Mouse (Mus musculus) limb, embryonic 14.5 days (tissue): ENCODE results near the gene Pla2g4e. TPM values are rescaled to one million over a fixed set of nuclear protein-coding genes. Genes with fewer than 3 reads are reported as not detected.

Experiments
- ATAC-seq: fragments of 200-750 bp; cut with Nextera tagmentation; 2 replicates; pipeline ENCODE4 v1.8.0; 2017; ENCODE audit warnings: low read depth, moderate number of reproducible peaks, moderate TSS enrichment; ENCODE audit not compliant: low FRiP score
- DNase-seq: peaks from one replicate; pipeline ENCODE4 v3.0.0-alpha.2; 2015; ENCODE audit warnings: low spot score
- H3K27ac ChIP-seq: fragments of 300-500 bp; sonication (generic); replicated peaks from 2 replicates; pipeline ENCODE4 v1.5.1; 2014; ENCODE audit warnings: low read depth, mild to moderate bottlenecking, low read length, moderate library complexity, mixed read lengths
- H3K27me3 ChIP-seq: fragments of 300-500 bp; sonication (generic); 2 replicates; pipeline ENCODE4 v1.6.1; 2014; ENCODE audit warnings: low read length, mixed read lengths; ENCODE audit not compliant: control insufficient read depth, insufficient read depth
- H3K36me3 ChIP-seq: fragments of 300-500 bp; sonication (generic); 2 replicates; pipeline ENCODE4 v1.6.1; 2014; ENCODE audit warnings: mild to moderate bottlenecking, low read length, moderate library complexity, mixed read lengths; ENCODE audit not compliant: control insufficient read depth, insufficient read depth
- H3K4me1 ChIP-seq: fragments of 300-500 bp; sonication (generic); 2 replicates; pipeline ENCODE4 v1.6.1; 2014; ENCODE audit warnings: antibody characterized with exemption, low read length, mixed read lengths; ENCODE audit not compliant: control insufficient read depth, insufficient read depth
- H3K4me2 ChIP-seq: fragments of 300-500 bp; sonication (generic); replicated peaks from 2 replicates; pipeline ENCODE4 v1.6.1; 2014; ENCODE audit warnings: low read depth, mild to moderate bottlenecking, low read length, moderate library complexity; ENCODE audit not compliant: severe bottlenecking
- H3K4me3 ChIP-seq: fragments of 300-500 bp; sonication (generic); replicated peaks from 2 replicates; pipeline ENCODE4 v1.5.1; 2014; ENCODE audit warnings: low read length
- H3K9ac ChIP-seq: fragments of 300-500 bp; sonication (generic); 2 replicates; pipeline ENCODE4 v1.6.1; 2014; ENCODE audit warnings: mild to moderate bottlenecking, low read depth, low read length, moderate library complexity; ENCODE audit not compliant: severe bottlenecking
- H3K9me3 ChIP-seq: fragments of 300-500 bp; sonication (generic); 2 replicates; pipeline ENCODE4 v1.6.1; 2016; ENCODE audit warnings: low read length; ENCODE audit not compliant: control insufficient read depth
- POLR2A ChIP-seq: fragments of 200-500 bp; IDR thresholded peaks from 2 replicates; pipeline ENCODE4 v1.8.0; 2012; ENCODE audit warnings: inconsistent platforms, mild to moderate bottlenecking, moderate library complexity, borderline replicate concordance; ENCODE audit not compliant: insufficient read depth, insufficient read length; ENCODE audit errors: extremely low read depth
- WGBS: fragments of 180-500 bp; shearing (Covaris S2); extraction: QIAGEN DNeasy Blood & Tissue Kit; methylation state at CpG from one replicate; pipeline ENCODE4 v1.1.7; 2014; 5-methylcytosine and 5-hydroxymethylcytosine counted together
- polyA plus RNA-seq, 2 experiments: library from polyadenylated mRNA; depleted of rRNA in 1 of 2; stranded (reverse) in 1 of 2; unstranded in 1 of 2; fragments of >200 nt; fragmentation: Nextera tagmentation in 1 of 2; extraction: Ambion mirVana in 1 of 2; gene quantifications; 2 replicates each; pipeline versions ENCODE4 v1.2.1 to v1.2.3; 2012 to 2014

Gene Pla2g4e
- polyA plus RNA-seq, 2 experiments: 1.2 to 2.1 TPM

DNA sequence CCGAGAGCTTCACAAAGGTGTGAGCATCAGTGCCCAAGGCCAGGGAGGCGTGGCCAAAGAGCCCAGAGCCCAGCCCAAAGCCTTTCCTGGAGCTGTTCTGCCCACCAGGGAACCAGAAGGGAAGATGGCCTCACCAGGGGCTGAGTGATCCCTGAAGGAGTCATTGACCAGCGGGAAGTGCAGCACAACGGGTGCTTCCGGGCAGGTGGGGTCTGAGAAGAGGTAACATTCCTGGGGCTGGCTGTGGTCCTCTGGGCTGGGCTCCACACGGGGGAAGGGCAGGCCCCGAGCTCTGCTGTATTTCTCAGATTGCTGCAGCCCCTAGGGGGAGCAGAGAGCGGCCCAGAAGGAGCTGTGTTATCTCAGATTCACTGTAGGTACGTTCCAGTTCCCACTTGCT, 23.5 kb upstream of the Pla2g4e start:
- DNase-seq: no peak
- ATAC-seq: no peak
- Histone ChIP-seq H3K4me1 (no peaks in the 10 kb centered on the region), H3K36me3 (no peaks in the 10 kb centered on the region), H3K4me2 (peak overlapping the region; percentile 31; the same call in 1 of the 2 replicates), H3K9me3 (no peaks in the 10 kb centered on the region), H3K9ac (peak overlapping the region; percentile 21; the same call in 1 of the 2 replicates), H3K27me3 (no peaks in the 10 kb centered on the region), H3K27ac (no peak overlapping the region), H3K4me3 (no peak overlapping the region; the same call in 1 of the 2 replicates)
- 0% methylated on average over 8 of the region's 9 CpGs for WGBS
- TF ChIP-seq POLR2A: no peak

DNA sequence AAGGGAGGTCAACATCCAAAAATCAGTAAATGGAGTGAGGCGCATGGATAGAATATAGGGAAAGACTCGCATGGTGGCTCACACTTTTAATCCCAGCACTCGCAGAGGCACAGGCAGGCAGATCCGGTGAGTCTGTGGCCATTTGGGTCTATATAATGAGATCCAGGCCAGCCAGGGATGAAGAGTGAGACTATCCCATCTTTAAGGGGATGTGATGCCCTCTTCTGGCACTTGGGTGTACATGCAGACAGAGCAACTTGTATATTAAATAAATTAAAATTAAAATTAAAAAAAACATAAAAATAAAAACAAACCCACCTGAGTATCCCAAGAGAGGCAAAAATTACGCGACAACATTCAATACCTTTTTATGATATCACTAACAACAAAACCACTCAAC, 20.4 kb upstream of the Pla2g4e start:
- Histone ChIP-seq H3K27ac (no peak overlapping the region), H3K4me2 (no peak overlapping the region), H3K27me3 (no peaks in the 10 kb centered on the region), H3K4me3 (no peak overlapping the region), H3K9me3 (no peaks in the 10 kb centered on the region), H3K4me1 (no peaks in the 10 kb centered on the region), H3K36me3 (no peaks in the 10 kb centered on the region), H3K9ac (no peak overlapping the region)
- DNase-seq (no peak), ATAC-seq (no peak)
- TF ChIP-seq POLR2A: no peak
- 48% methylated on average over 6 of the region's 6 CpGs for WGBS

DNA sequence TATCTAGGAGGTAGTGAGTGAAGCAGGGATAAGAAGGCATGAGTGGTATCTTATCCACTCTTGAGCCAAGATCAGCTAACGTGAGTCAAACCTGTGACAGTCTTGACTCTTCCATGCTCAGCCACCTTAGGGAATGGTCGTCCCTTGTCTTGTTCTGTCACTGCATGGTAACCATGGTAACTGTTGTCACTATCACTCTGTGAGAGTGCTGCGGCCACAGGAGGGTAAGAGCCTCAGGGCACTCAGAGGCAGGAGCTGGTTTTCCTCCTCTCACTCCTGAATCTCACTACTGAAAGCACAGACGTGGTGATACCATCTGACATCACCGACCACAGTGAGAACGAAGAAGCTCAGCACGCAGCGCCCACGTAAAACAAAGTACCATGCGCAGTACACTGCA, 19.7 kb upstream of the Pla2g4e start:
- H3K4me2 ChIP-seq: no peak overlapping the region
- no peak overlapping the region for H3K9ac ChIP-seq
- WGBS: 51% methylated on average over 10 of the region's 10 CpGs
- DNase-seq (no peak), ATAC-seq (no peak)
- H3K27ac ChIP-seq: no peak overlapping the region
- no peak for TF ChIP-seq POLR2A
- H3K4me1 ChIP-seq: no peaks in the 10 kb centered on the region
- no peak overlapping the region for H3K4me3 ChIP-seq
- H3K27me3 ChIP-seq: no peaks in the 10 kb centered on the region
- no peaks in the 10 kb centered on the region for H3K36me3 ChIP-seq
- no peaks in the 10 kb centered on the region for H3K9me3 ChIP-seq

DNA sequence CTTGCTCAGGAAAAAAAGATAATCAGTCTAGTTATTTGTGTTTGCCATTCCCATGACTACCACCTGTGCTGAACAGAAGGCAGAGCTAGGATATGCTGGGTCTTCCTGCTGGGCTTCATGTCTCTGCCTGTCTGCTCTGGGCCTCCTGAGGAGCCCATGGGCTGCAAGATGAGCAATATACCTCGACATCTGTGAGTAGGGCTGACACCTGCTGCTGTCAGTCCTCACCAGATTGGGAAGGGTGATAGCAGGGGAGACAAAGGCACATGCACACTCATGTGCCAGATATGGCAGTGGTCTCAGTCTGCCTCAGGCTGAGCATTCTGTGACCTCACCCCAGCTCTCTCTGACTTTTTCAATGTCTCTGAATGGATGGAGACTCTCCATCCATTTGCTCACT, 17.7 kb upstream of the Pla2g4e start:
- Histone ChIP-seq H3K4me2 (no peak overlapping the region), H3K27me3 (no peaks in the 10 kb centered on the region), H3K36me3 (no peaks in the 10 kb centered on the region), H3K4me3 (no peak overlapping the region), H3K9ac (no peak overlapping the region), H3K9me3 (no peaks in the 10 kb centered on the region), H3K4me1 (no peaks in the 10 kb centered on the region), H3K27ac (no peak overlapping the region)
- ATAC-seq (no peak), DNase-seq (no peak)
- no peak for TF ChIP-seq POLR2A
- 23% methylated on average over 1 of the region's 1 CpGs for WGBS

DNA sequence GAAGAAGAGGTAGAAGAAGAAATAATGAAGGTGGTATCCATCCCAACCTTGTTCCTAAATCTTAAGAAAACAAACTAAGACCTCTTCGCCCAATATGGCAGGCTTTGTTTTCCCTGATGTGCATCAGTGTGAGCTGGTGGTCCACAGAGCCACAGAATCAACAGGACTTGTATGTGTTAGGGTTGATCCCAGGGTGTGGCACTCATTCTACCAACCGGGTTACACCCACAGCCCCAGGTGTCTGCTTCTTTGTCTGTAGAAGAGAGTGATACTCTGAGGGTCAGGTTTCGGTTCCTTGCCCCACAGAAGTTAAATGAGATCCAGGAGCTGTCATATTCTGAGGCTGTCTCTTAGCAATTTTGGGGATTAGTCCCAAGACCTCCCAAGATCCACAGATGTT, 16.2 kb upstream of the Pla2g4e start:
- Histone ChIP-seq H3K27ac (no peak overlapping the region), H3K9ac (no peak overlapping the region), H3K36me3 (no peaks in the 10 kb centered on the region), H3K9me3 (no peaks in the 10 kb centered on the region), H3K27me3 (no peaks in the 10 kb centered on the region), H3K4me2 (no peak overlapping the region), H3K4me3 (no peak overlapping the region), H3K4me1 (no peaks in the 10 kb centered on the region)
- TF ChIP-seq POLR2A: no peak
- WGBS: 64% methylated on average over 3 of the region's 3 CpGs
- DNase-seq (no peak), ATAC-seq (no peak)

DNA sequence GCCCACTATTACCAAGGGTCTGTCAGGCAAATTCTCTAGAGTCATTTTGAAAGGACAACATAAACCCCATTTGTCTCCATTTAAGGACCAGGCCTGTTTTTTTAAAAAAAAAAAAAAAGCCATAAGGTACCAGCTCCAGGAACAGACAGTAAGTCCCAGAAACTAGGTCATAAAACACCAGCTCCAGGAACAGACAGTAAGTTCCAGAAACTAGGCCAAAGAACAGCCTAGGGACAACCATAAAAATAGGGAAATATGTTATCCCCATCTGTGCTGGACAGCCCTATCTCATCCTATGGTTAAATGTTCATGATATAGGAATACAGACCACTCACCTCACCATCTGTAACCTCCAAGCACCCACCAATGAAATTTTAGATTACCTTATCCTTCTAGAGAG, 11.1 kb upstream of the Pla2g4e start:
- Histone ChIP-seq H3K4me3 (no peak overlapping the region), H3K9me3 (no peaks in the 10 kb centered on the region), H3K4me1 (no peaks in the 10 kb centered on the region), H3K9ac (no peak overlapping the region), H3K27me3 (no peaks in the 10 kb centered on the region), H3K36me3 (no peaks in the 10 kb centered on the region), H3K27ac (no peak overlapping the region), H3K4me2 (no peak overlapping the region)
- TF ChIP-seq POLR2A: no peak
- DNase-seq (no peak), ATAC-seq (no peak)
